Mouse (Mus musculus) heart, adult 2 months (tissue): ENCODE measurements around the gene Cotl1.

Experiments
- CTCF ChIP-seq: fragments of 200-600 bp; IDR thresholded peaks from 2 replicates; pipeline ENCODE4 v1.8.1; 2022; ENCODE audit warnings: antibody characterized with exemption, mild to moderate bottlenecking, moderate library complexity
- EP300 ChIP-seq: fragments of 200-500 bp; IDR thresholded peaks from 2 replicates; pipeline ENCODE4 v1.6.1; 2011; ENCODE audit warnings: low read depth, low read length, control low read depth; ENCODE audit not compliant: insufficient read depth
- POLR2A ChIP-seq: fragments of 200-500 bp; IDR thresholded peaks from 2 replicates; pipeline ENCODE4 v1.6.1; 2011; ENCODE audit warnings: mild to moderate bottlenecking, low read depth, low read length, control low read depth; ENCODE audit not compliant: insufficient read depth

DNA sequence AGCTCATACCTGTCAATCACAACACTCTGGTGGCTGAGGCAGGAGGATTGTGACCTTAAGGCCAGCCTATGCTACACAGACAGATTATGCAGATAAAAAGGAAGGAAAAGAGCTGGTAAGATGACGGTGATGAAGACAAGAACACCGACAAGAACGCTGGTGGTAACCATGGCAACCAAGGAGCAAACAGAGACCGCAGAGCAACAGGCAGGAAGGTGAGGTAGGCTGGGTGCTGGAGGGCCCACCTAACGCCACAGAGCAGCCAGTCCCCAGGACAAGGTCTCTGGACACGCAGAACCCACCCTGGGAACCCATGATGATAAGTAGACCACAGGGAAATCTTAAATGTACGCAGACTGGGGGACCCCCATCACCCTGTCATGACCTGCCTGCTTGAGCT, 9.8 kb downstream of the Cotl1 start:
- TF ChIP-seq CTCF (no peak), POLR2A (no peak), EP300 (no peak)
